Mouse (Mus musculus): ENCODE measurements around the gene Bmp7.

Bmp7 gene

GRCm38 (mm10) chr2:172940799-172941163, 660 bp upstream of the Bmp7 start:
- DNase-seq (ENCODE audit: low spot score in 2 of 2), result no peak

GRCm38 (mm10) chr2:172939639-172940002, 500 bp downstream of the Bmp7 start:
- DNase-seq (ENCODE audit: low spot score in 2 of 2), result no peak

GRCm38 (mm10) chr2:172938761-172939638, 1.1 kb downstream of the Bmp7 start:
- peak; percentile 55 to 68 for DNase-seq (ENCODE audit: low spot score in 2 of 2)

GRCm38 (mm10) chr2:172937326-172938190, 2.6 kb downstream of the Bmp7 start:
- peak; percentile 47 to 53 for DNase-seq (ENCODE audit: low spot score in 2 of 2)

GRCm38 (mm10) chr2:172936844-172937243, 3.3 kb downstream of the Bmp7 start:
- no peak for DNase-seq (ENCODE audit: low spot score in 2 of 2)

GRCm38 (mm10) chr2:172935776-172936562, 4.2 kb downstream of the Bmp7 start:
- DNase-seq (ENCODE audit: low spot score in 2 of 2), result no peak

- DNase-seq (ENCODE audit: low spot score in 2 of 2), result no peak
Observed at GRCm38 (mm10) chr2:172934891-172935740, 5.0 kb downstream of the Bmp7 start.

- DNase-seq (ENCODE audit: low spot score in 2 of 2), result no peak
Observed at GRCm38 (mm10) chr2:172934420-172934788, 5.7 kb downstream of the Bmp7 start.

- DNase-seq (ENCODE audit: low spot score in 2 of 2), result no peak
Observed at GRCm38 (mm10) chr2:172933631-172934419, 6.3 kb downstream of the Bmp7 start.

GRCm38 (mm10) chr2:172931137-172931898, 8.8 kb downstream of the Bmp7 start:
- no peak for DNase-seq (ENCODE audit: low spot score in 2 of 2)

GRCm38 (mm10) chr2:172929905-172930436, 10.2 kb downstream of the Bmp7 start:
- peak; percentile 38 to 63 for DNase-seq (ENCODE audit: low spot score in 2 of 2)

- peak; percentile 51 to 60 for DNase-seq (ENCODE audit: low spot score in 2 of 2)
Observed at GRCm38 (mm10) chr2:172927643-172928042, 12.5 kb downstream of the Bmp7 start.

- no peak for DNase-seq (ENCODE audit: low spot score in 2 of 2)
Observed at GRCm38 (mm10) chr2:172926311-172926710, 13.8 kb downstream of the Bmp7 start.

GRCm38 (mm10) chr2:172924961-172925360, 15.2 kb downstream of the Bmp7 start:
- no peak for DNase-seq (ENCODE audit: low spot score in 2 of 2)

GRCm38 (mm10) chr2:172923198-172923597, 16.9 kb downstream of the Bmp7 start:
- no peak for DNase-seq (ENCODE audit: low spot score in 2 of 2)

- DNase-seq (ENCODE audit: low spot score in 2 of 2), result no peak
Observed at GRCm38 (mm10) chr2:172922597-172922996, 17.5 kb downstream of the Bmp7 start.

- peak in 1 of 2 experiments; percentile 26 for DNase-seq (ENCODE audit: low spot score in 2 of 2)
Observed at GRCm38 (mm10) chr2:172914018-172914417, 26.1 kb downstream of the Bmp7 start.

- no peak for DNase-seq (ENCODE audit: low spot score in 2 of 2)
Observed at GRCm38 (mm10) chr2:172911715-172912114, 28.4 kb downstream of the Bmp7 start.

GRCm38 (mm10) chr2:172911157-172911556, 29.0 kb downstream of the Bmp7 start:
- DNase-seq (ENCODE audit: low spot score in 2 of 2), result no peak
